Mouse (Mus musculus) kidney, postnatal 0 days (tissue): ENCODE data around the gene Mapk8ip3. TPM values are rescaled to one million over a fixed set of nuclear protein-coding genes. Genes with fewer than 3 reads are reported as not detected.
A peak's percentile ranks its signal among the peaks of the same experiment; 100 is the strongest.

Source experiments
- ATAC-seq: fragments of 200-750 bp; cut with Nextera tagmentation; replicated peaks from 2 replicates; pipeline ENCODE4 v1.8.0; 2017; ENCODE audit warnings: low read depth, moderate number of reproducible peaks, moderate TSS enrichment, moderate library complexity; ENCODE audit not compliant: low FRiP score
- DNase-seq: peaks from one replicate; pipeline ENCODE4 v3.0.0-alpha.2; 2016; ENCODE audit warnings: low spot score
- H3K27ac ChIP-seq: fragments of 300-500 bp; sonication (generic); 2 replicates; pipeline ENCODE4 v1.5.1; 2014; ENCODE audit warnings: mild to moderate bottlenecking
- H3K27me3 ChIP-seq: fragments of 300-500 bp; sonication (generic); 2 replicates; pipeline ENCODE4 v1.6.1; 2014; ENCODE audit warnings: low read length, mixed read lengths; ENCODE audit not compliant: insufficient read depth
- H3K36me3 ChIP-seq: fragments of 300-500 bp; sonication (generic); 2 replicates; pipeline ENCODE4 v1.6.1; 2014; ENCODE audit warnings: low read length, mixed read lengths; ENCODE audit not compliant: insufficient read depth
- H3K4me1 ChIP-seq: fragments of 300-500 bp; sonication (generic); replicated peaks from 2 replicates; pipeline ENCODE4 v1.6.1; 2014; ENCODE audit warnings: antibody characterized with exemption, low read length, mixed read lengths; ENCODE audit not compliant: insufficient read depth
- H3K4me2 ChIP-seq: fragments of 300-500 bp; sonication (generic); 2 replicates; pipeline ENCODE4 v1.6.1; 2014; ENCODE audit warnings: mild to moderate bottlenecking, low read length, moderate library complexity, mixed read lengths
- H3K4me3 ChIP-seq: fragments of 300-500 bp; sonication (generic); replicated peaks from 2 replicates; pipeline ENCODE4 v1.5.1; 2014; ENCODE audit warnings: low read depth, low read length
- H3K9ac ChIP-seq: fragments of 300-500 bp; sonication (generic); 2 replicates; pipeline ENCODE4 v1.6.1; 2014; ENCODE audit warnings: low read depth, low read length
- H3K9me3 ChIP-seq: fragments of 300-500 bp; sonication (generic); replicated peaks from 2 replicates; pipeline ENCODE4 v1.6.1; 2016; ENCODE audit warnings: low read length, inconsistent platforms, mixed read lengths
- CTCF ChIP-seq: IDR thresholded peaks from 2 replicates; pipeline ENCODE4 v1.5.1; 2016; ENCODE audit warnings: antibody characterized with exemption, low read depth, mild to moderate bottlenecking, moderate library complexity
- WGBS: fragments of 180-500 bp; shearing (Covaris S2); extraction: QIAGEN DNeasy Blood & Tissue Kit; methylation state at CpG from one replicate; pipeline ENCODE4 v1.1.7; 2014; 5-methylcytosine and 5-hydroxymethylcytosine counted together
- polyA plus RNA-seq: library from polyadenylated mRNA; unstranded; fragments of >200 nt; fragmentation: Nextera tagmentation; extraction: Ambion mirVana; gene quantifications from 2 replicates; pipeline ENCODE4 v1.2.1, GENCODE M21; 2015

The Mapk8ip3 gene
- polyA plus RNA-seq, 1 experiment from 2014 or later, result 12.7 TPM

- H3K9me3 ChIP-seq, result no peaks in the 10 kb centered on the region
- TF ChIP-seq CTCF, result no peak
- no peaks in the 10 kb centered on the region for H3K27me3 ChIP-seq
- H3K4me3 ChIP-seq, result no peak overlapping the region
- H3K4me2 ChIP-seq, result no peak overlapping the region
- no peak overlapping the region for H3K27ac ChIP-seq
- H3K9ac ChIP-seq, result no peak overlapping the region
- ATAC-seq (no peak), DNase-seq (no peak)
- peaks cover 97% of the 10 kb centered on the region for H3K36me3 ChIP-seq
- H3K4me1 ChIP-seq, result no peaks in the 10 kb centered on the region
- 88% methylated on average over 9 of the region's 9 CpGs for WGBS
Measured at GRCm38 (mm10) chr17:24903767-24904166, 33.0 kb downstream of the Mapk8ip3 start.

GRCm38 (mm10) chr17:24902671-24903474, 33.9 kb downstream of the Mapk8ip3 start:
- Histone ChIP-seq H3K27me3 (no peaks in the 10 kb centered on the region), H3K4me1 (no peaks in the 10 kb centered on the region; the same call in 1 of the 2 replicates), H3K36me3 (peaks cover 91% of the 10 kb centered on the region), H3K9me3 (no peaks in the 10 kb centered on the region), H3K4me2 (no peak overlapping the region), H3K27ac (no peak overlapping the region), H3K4me3 (no peak overlapping the region), H3K9ac (no peak overlapping the region)
- ATAC-seq (no peak), DNase-seq (peak; percentile 21)
- peak; percentile 64 for TF ChIP-seq CTCF
- 65% methylated on average over 9 of the region's 9 CpGs for WGBS

GRCm38 (mm10) chr17:24902124-24902523, 34.7 kb downstream of the Mapk8ip3 start:
- Histone ChIP-seq H3K27me3 (no peaks in the 10 kb centered on the region), H3K36me3 (peaks cover 86% of the 10 kb centered on the region), H3K4me2 (no peak overlapping the region), H3K9ac (no peak overlapping the region), H3K4me3 (no peak overlapping the region), H3K27ac (no peak overlapping the region), H3K4me1 (no peaks in the 10 kb centered on the region; the same call in 1 of the 2 replicates), H3K9me3 (no peaks in the 10 kb centered on the region)
- 92% methylated on average over 5 of the region's 5 CpGs for WGBS
- no peak for TF ChIP-seq CTCF
- ATAC-seq (no peak), DNase-seq (no peak)

- H3K36me3 ChIP-seq, result peaks cover 66% of the 10 kb centered on the region
- H3K9ac ChIP-seq, result no peak overlapping the region
- 94% methylated on average over 6 of the region's 6 CpGs for WGBS
Measured at GRCm38 (mm10) chr17:24900014-24900413, 36.8 kb downstream of the Mapk8ip3 start.

GRCm38 (mm10) chr17:24899153-24899552, 37.6 kb downstream of the Mapk8ip3 start:
- H3K4me1 ChIP-seq, result peaks cover 2% of the 10 kb centered on the region; the same call in 1 of the 2 replicates
- no peaks in the 10 kb centered on the region for H3K9me3 ChIP-seq
- H3K4me2 ChIP-seq, result no peak overlapping the region
- H3K27ac ChIP-seq, result no peak overlapping the region
- no peaks in the 10 kb centered on the region for H3K27me3 ChIP-seq
- WGBS, result 79% methylated on average over 5 of the region's 5 CpGs
- ATAC-seq (no peak), DNase-seq (no peak)
- H3K36me3 ChIP-seq, result peaks cover 57% of the 10 kb centered on the region
- H3K9ac ChIP-seq, result no peak overlapping the region
- TF ChIP-seq CTCF, result no peak
- H3K4me3 ChIP-seq, result no peak overlapping the region

More at GRCm38 (mm10) chr17:24900014-24900413, 36.8 kb downstream of the Mapk8ip3 start:
- Histone ChIP-seq H3K4me3 (no peak overlapping the region), H3K4me1 (no peaks in the 10 kb centered on the region; the same call in 1 of the 2 replicates), H3K27me3 (no peaks in the 10 kb centered on the region), H3K9me3 (no peaks in the 10 kb centered on the region), H3K4me2 (no peak overlapping the region), H3K27ac (no peak overlapping the region)
- no peak for DNase-seq
- TF ChIP-seq CTCF, result no peak
- ATAC-seq, result no peak

- DNase-seq, result no peak
- Histone ChIP-seq H3K9me3 (no peaks in the 10 kb centered on the region), H3K36me3 (peaks cover 50% of the 10 kb centered on the region), H3K27ac (no peak overlapping the region), H3K4me2 (no peak overlapping the region), H3K4me3 (no peak overlapping the region), H3K9ac (0 out of 2 replicates have a peak overlapping the region, but pooled peaks have one; percentile 9), H3K27me3 (no peaks in the 10 kb centered on the region), H3K4me1 (peaks cover 6% of the 10 kb centered on the region; the same call in 1 of the 2 replicates)
- no peak for ATAC-seq
- no peak for TF ChIP-seq CTCF
- WGBS, result 80% methylated on average over 4 of the region's 4 CpGs
Measured at GRCm38 (mm10) chr17:24898041-24898854, 38.5 kb downstream of the Mapk8ip3 start.
